Mouse (Mus musculus) ovary, postnatal 10 days (tissue): ENCODE results near the gene Gm2663.
"Not testable (repeated sequence)": the region's sequence is repeated elsewhere in the genome, so short reads cannot be mapped to it uniquely, and the experiment has no call there.

Source experiments
- DNase-seq: peaks from one replicate; pipeline ENCODE4 v3.0.0; 2022; ENCODE audit warnings: low spot score

The Gm2663 gene

DNA sequence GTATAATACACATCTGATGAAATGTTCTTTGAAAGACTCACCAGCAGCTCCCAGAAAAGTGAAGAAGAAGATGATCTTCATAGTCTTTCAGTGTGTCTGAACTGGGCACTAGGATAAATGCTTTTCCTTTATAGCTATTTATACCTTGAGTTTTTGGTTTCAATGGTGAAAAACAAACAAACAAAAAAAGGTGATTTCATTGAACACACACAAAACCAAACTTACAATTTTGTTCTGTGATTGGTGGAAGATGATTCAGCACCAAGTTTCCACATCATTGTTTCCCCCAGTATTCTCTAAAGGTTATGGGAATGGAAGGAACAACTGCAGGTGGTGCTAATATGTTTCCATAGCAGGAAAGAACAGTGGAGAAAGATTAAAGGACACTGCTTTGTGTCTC lies at the start of gene Gm2663:
Gm2663 (minus strand) TSS at position 101 of the 400 bp plus-strand sequence.
- not testable (repeated sequence) for DNase-seq

DNA sequence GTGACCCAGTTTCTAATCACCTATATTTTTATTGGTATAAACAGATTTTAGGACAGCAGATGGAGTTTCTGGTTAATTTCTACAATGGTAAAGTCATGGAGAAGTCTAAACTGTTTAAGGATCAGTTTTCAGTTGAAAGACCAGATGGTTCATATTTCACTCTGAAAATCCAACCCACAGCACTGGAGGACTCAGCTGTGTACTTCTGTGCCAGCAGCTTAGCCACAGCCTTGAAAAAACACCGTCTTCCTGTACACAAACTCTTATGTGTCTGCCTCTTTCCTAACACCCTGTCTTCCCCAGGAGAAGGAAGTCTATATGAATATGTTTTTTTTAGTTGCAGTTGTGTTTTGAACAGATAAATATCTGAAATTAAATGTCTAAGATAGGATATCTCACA lies 49.3 kb upstream of the Gm2663 start:
- DNase-seq, result no peak

DNA sequence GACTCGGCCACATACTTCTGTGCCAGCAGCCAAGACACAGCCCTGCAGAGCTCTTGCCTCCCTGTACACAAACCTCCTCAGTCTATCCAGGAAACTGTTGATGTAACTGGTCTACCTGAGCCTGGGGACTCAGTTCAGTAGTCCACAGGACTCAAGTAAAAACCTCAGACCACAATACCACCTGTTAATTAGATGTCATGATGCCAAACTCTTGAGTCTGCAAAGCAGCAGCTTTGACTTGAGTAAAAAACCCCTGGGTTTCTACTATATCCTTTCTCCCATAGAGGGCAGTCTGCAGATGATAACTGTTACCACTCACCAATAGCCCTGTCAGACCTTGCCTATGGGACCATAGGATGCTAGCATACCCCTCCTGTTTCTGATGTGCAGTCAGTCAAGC lies 48.7 kb upstream of the Gm2663 start:
- no peak for DNase-seq

DNA sequence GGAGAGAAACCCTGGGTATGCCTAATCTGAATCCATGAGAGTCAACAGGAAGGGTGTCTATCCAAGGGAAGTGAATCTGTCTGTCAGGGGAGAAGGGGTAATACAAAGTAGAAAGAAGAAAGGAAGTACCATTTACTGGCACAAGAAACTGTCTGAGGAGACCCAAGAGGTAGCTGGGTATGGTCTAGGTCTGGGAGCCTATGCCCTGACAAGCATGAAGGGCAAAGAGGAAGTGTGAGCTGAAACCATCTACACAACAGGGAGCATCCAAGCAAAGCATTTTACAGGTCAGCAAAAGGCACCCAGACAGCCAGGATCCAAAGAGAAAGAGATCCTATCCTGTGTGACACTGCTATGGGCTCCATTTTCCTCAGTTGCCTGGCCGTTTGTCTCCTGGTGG lies 47.9 kb upstream of the Gm2663 start:
- DNase-seq, result no peak

GRCm38 (mm10) chr6:41046553-41046952 lies 47.3 kb upstream of the Gm2663 start:
- no peak for DNase-seq

DNA sequence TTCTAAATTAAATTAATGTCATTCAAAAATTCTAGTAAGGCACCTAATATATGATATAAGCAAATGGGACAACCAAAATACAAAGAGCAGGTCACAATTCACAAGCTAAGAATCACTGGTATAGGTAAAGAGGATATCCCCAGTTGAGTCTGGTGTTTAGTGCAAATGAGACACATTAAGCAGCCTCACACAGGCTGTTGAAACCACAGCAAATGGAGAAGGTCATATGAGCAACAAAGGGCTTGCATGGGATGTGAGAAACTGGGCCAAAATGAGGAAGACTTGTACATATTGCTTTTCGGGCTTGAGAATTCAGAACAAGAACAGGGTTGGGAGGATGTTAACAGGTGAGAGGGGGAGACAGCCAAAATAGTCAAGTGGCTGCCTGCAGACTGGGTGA lies 45.5 kb upstream of the Gm2663 start:
- no peak for DNase-seq

- no peak for DNase-seq
Measured at GRCm38 (mm10) chr6:41044314-41044713, 45.0 kb upstream of the Gm2663 start.

- DNase-seq, result no peak
Measured at GRCm38 (mm10) chr6:41035409-41035808, 36.1 kb upstream of the Gm2663 start, which contains the start of gene 2210010C04Rik. 2210010C04Rik (minus strand) TSS chr6:41035509.

DNA sequence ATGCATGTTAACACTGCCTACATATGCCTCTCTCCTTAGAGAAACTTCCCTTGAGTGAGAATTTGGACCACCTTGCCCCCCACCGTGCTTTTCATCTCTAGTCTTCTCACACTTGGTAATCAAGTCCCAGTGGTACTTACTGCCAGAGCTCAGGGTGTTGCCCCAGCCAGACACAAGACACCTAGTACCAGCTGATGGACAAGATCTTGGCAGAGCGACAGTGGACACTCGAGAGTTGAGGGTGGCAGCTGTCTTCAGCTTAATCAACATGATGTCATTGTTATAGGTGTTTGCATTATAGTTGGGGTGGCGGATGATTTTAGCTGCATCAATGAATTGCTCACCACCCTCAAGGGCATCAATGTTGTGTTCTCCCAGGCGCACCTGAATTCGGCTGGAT lies 33.5 kb upstream of the Gm2663 start:
- no peak for DNase-seq

DNA sequence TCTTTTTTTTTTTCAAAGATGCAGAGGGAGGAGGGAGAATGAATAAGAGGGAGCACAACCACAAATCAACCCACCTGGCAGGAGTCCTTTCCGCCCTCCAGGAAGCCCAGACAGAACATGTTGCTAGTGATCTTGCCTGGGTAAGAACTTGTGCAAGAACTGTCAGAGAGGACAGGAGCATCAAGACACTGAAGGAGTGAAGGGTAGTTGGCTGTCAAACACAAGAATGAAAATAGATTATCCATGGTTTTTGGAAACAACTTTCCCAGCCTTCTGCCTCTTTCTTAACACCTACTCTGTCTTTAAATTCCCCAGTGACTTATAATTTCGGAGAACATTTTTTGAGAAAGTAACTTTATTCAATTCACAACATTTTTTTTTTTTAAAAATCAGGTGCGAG lies 33.0 kb upstream of the Gm2663 start:
- no peak for DNase-seq

DNA sequence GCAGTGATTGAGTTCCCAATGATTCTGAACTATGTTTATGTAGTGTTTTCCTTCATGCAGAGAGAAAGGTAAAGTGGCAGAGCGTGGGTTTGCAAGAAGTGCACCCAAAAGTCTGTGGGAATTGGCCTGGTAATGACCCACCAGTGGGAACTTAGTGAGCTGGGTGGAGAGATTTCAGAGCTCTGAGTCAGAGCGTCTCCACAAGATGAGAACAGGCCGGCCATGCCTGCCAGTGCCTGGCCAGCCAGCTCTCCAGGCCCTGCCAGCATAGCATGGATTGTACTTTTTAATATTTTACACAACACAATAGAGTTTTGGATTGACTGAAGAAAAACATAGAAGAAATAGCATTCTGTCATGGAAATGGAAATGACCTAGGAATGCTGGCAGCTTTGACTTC lies 31.5 kb upstream of the Gm2663 start:
- no peak for DNase-seq

GRCm38 (mm10) chr6:41027053-41027452 lies 27.8 kb upstream of the Gm2663 start:
- no peak for DNase-seq

DNA sequence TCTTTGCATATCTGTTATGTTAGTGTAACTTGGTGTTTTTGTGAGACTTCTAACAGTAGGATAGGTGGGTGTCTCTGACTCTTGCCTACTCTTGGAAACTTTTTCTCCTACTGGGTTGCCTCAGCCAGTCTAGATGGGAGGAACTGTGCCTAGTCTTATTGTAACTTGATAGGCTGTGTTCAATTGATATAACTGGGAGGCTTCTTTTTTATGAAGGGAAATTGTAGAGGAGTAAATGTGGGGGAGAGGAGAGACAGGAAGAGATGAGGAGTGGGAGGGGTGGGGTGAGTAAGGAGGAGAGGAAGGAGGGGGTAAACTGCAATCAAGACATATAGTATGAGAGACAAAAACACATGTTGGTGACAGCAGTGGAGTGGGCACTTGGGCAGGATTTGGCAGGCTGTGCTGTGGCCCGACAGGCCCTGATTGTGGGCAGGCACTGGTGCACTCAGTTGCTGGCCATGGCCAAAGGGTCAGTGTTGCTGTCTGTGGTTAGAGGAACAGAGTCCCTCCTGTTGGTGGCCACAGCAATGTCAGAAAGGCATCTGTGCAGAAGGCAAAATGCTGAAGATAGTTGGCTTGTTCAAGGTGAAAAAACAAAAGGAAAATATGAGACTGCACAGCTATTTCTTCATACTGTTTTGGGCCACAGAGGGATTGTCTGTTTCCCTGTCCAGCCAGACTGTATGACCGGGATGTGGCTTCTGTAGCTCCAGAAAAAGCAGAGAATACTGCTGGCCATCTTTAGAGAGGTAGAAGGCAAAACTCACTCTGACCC lies 26.8 kb upstream of the Gm2663 start:
- no peak for DNase-seq

DNA sequence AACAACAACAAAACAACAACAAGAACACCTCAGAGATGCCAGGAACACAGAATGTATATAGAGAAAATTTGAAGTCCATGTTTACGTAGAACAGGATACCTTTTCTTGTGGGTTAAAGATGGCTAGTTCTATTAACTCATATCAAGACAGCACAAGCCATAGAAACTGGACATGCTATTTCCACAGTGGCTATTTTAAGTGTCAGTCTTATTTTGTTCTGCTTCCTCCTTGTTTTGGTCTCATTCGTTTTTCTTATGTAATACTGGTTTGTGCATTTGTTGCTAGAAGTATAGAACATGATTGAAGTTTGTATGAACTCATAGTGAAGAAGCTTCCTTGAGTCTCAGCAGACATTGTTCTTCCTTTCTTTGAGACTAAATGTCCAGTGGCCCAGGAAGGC lies 19.9 kb upstream of the Gm2663 start:
- no peak for DNase-seq

- DNase-seq, result no peak
Measured at GRCm38 (mm10) chr6:41018629-41019028, 19.4 kb upstream of the Gm2663 start.

GRCm38 (mm10) chr6:41015065-41015464 lies 15.8 kb upstream of the Gm2663 start:
- no peak for DNase-seq

DNA sequence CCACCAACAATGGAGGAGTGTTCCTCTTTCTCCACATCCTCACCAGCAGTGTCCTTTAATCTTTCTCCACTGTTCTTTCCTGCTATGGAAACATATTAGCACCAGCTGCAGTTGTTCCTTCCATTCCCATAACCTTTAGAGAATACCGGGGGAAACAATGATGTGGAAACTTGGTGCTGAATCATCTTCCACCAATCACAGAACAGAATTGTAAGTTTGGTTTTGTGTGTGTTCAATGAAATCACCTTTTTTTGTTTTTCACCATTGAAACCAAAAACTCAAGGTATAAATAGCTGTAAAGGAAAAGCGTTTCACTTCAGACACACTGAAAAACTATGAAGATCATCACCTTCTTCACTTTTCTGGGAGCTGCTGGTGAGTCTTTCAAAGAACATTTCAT lies 34.8 kb downstream of the Gm2663 start, which contains the start of gene 1810009J06Rik:
1810009J06Rik (plus strand) TSS at position 301 of the 400 bp plus-strand sequence.
- not testable (repeated sequence) for DNase-seq

GRCm38 (mm10) chr6:40953716-40954115 lies 45.6 kb downstream of the Gm2663 start:
- DNase-seq, result no peak

- no peak for DNase-seq
Measured at GRCm38 (mm10) chr6:40951770-40952169, 47.5 kb downstream of the Gm2663 start, which contains the start of gene Gm4744. Gm4744 (minus strand) TSS chr6:40951870.
